ENCODE assay signal across 8 mouse cellular contexts in the genomic region with DNA sequence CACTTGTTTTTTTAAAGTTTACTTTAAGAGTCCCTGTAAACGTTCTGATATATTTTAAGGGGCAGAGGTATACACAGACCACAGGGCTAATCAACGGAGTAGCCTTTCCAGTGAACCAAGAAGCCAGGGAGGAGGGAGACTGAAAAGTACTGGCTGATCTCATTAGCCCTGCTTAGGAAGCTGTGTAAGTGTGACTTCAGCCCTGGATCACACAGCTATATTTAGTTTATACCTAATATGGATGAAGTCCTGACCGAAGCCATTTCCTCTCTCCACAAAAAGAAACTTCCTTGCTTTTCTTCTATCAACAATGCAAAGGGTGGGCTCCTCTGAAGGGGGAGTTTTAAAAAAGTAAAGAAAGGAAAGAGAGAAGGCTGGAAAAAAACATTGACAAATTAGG. TPM values are rescaled to one million over a fixed set of nuclear protein-coding genes. Genes with fewer than 3 reads are reported as not detected.
DNase-seq lines count a peak whose midpoint lies in the region; ATAC-seq and TF ChIP-seq lines count a peak whose summit lies in the region.

No protein-coding gene starts in this region.

- peak; percentile 73 for ATAC-seq in lung, embryonic 14.5 days (ENCODE audit: insufficient read depth)
- no peak for ATAC-seq in limb, embryonic 11.5 days (ENCODE audit: insufficient number of reproducible peaks, low FRiP score, low TSS enrichment, low read depth)

- H3K79me2 ChIP-seq in heart, adult 2 months (replicated peaks; ENCODE audit: control insufficient read depth, insufficient read depth, low read length), result peaks cover 10% of the 10 kb centered on the region

- peak; percentile 80 for DNase-seq in lung, embryonic 14.5 days
- DNase-seq in lung, adult 2 months, result no peak
- DNase-seq in heart, adult 2 months, result peak in 1 of 2 experiments; percentile 55
- DNase-seq in limb, embryonic 11.5 days (ENCODE audit: low spot score), result no peak
- DNase-seq in retina, postnatal 1 day, result peak; percentile 43
- no peak for DNase-seq in cerebellum, postnatal 25 days
- no peak for DNase-seq in adrenal gland, postnatal 25 days
- no peak for DNase-seq in layer of hippocampus, adult 8-10 months (ENCODE audit: low spot score in 2 of 2)

- H3K4me2 ChIP-seq in lung, embryonic 14.5 days, result peak overlapping the region; percentile 43
- no peak overlapping the region for H3K4me2 ChIP-seq in limb, embryonic 11.5 days (ENCODE audit: low read depth, severe bottlenecking)

- 0 out of 2 replicates have a peak, but pooled peaks cover 2% of the 10 kb centered on the region for H3K36me3 ChIP-seq in lung, embryonic 14.5 days (ENCODE audit: insufficient read depth)
- peaks cover 58% of the 10 kb centered on the region for H3K36me3 ChIP-seq in heart, adult 2 months (ENCODE audit: control insufficient read depth, insufficient read depth, low read length)
- no peaks in the 10 kb centered on the region for H3K36me3 ChIP-seq in limb, embryonic 11.5 days (ENCODE audit: control insufficient read depth, insufficient read depth, low read length)

- peak overlapping the region; percentile 95 for H3K27ac ChIP-seq in lung, embryonic 14.5 days (ENCODE audit: low read depth)
- H3K27ac ChIP-seq in heart, adult 2 months, result peak overlapping the region; percentile 96
- peak overlapping the region; percentile 51; the same call in 1 of the 2 replicates for H3K27ac ChIP-seq in limb, embryonic 11.5 days (replicated peaks; ENCODE audit: low read depth, low read length)

- H3K4me3 ChIP-seq in lung, embryonic 14.5 days (ENCODE audit: low read depth, low read length), result no peak overlapping the region
- H3K4me3 ChIP-seq in lung, adult 2 months (replicated peaks; ENCODE audit: extremely low read depth, low read depth, low read length), result no peak overlapping the region
- peak overlapping the region; percentile 31; the same call in 1 of the 2 replicates for H3K4me3 ChIP-seq in heart, adult 2 months
- no peak overlapping the region for H3K4me3 ChIP-seq in limb, embryonic 11.5 days (ENCODE audit: low read depth, low read length)

- 11% methylated on average over 3 of the region's 3 CpGs for WGBS in lung, embryonic 14.5 days
- 2% methylated on average over 3 of the region's 3 CpGs for WGBS in lung, adult 2 months
- under 1% methylated on average over 3 of the region's 3 CpGs for WGBS in heart, adult 2 months
- 73% methylated on average over 3 of the region's 3 CpGs for WGBS in limb, embryonic 11.5 days

- peaks cover 30% of the 10 kb centered on the region for H3K4me1 ChIP-seq in lung, embryonic 14.5 days (ENCODE audit: insufficient read depth)
- H3K4me1 ChIP-seq in lung, adult 2 months (ENCODE audit: control insufficient read depth, insufficient read depth, low read length), result peaks cover 53% of the 10 kb centered on the region
- H3K4me1 ChIP-seq in heart, adult 2 months (ENCODE audit: control insufficient read depth, insufficient read depth, low read length), result peaks cover 40% of the 10 kb centered on the region
- peaks cover 10% of the 10 kb centered on the region for H3K4me1 ChIP-seq in limb, embryonic 11.5 days (ENCODE audit: control insufficient read depth, insufficient read depth, low read length)

- no peak for TF ChIP-seq CTCF in lung, embryonic 14.5 days (IDR thresholded peaks at IDR 0.05; ENCODE audit: low read depth)
- no peak for TF ChIP-seq CTCF in lung, adult 2 months (IDR thresholded peaks at IDR 0.05; ENCODE audit: insufficient read depth, low read length)
- no peak for TF ChIP-seq CTCF in heart, adult 2 months (IDR thresholded peaks at IDR 0.05)

- TF ChIP-seq POLR2A in lung, adult 2 months (IDR thresholded peaks at IDR 0.05; ENCODE audit: borderline replicate concordance, extremely low read depth, low read depth, low read length), result no peak
- peak; percentile 69; the same call in 1 of the 2 replicates for TF ChIP-seq POLR2A in heart, adult 2 months (IDR thresholded peaks at IDR 0.05; ENCODE audit: insufficient read depth, low read depth, low read length)

- no peak for TF ChIP-seq EP300 in heart, adult 2 months (IDR thresholded peaks at IDR 0.05; ENCODE audit: insufficient read depth, low read depth, low read length)

- H3K9ac ChIP-seq in lung, embryonic 14.5 days, result peak overlapping the region; percentile 33
- peak overlapping the region; percentile 54 for H3K9ac ChIP-seq in heart, adult 2 months (ENCODE audit: low read depth, low read length)
- no peak overlapping the region for H3K9ac ChIP-seq in limb, embryonic 11.5 days (ENCODE audit: low read length)

- intact Hi-C loops in heart, adult 2 months (cut with DNase I), result loop anchor here (1.0 kb wide), 1 partner anchor 17 kb away; no protein-coding TSS in a partner anchor

- no peaks in the 10 kb centered on the region for H3K9me3 ChIP-seq in lung, embryonic 14.5 days (ENCODE audit: low read depth, low read length)
- H3K9me3 ChIP-seq in limb, embryonic 11.5 days (ENCODE audit: control insufficient read depth, low read length), result no peaks in the 10 kb centered on the region

- no peaks in the 10 kb centered on the region for H3K27me3 ChIP-seq in lung, embryonic 14.5 days (ENCODE audit: insufficient read depth, low read length)
- no peaks in the 10 kb centered on the region for H3K27me3 ChIP-seq in heart, adult 2 months (ENCODE audit: control insufficient read depth, insufficient read depth, low read length)
- H3K27me3 ChIP-seq in limb, embryonic 11.5 days (ENCODE audit: control insufficient read depth, insufficient read depth, low read length), result no peaks in the 10 kb centered on the region

RNA-seq across cellular contexts. Expression of a gene that starts 17.8 kb away (rescaled TPM):
- 128 and 133 TPM in 2 replicates for polyA plus RNA-seq in lung, embryonic 14.5 days (2014; fragmentation: Nextera tagmentation; extraction: Ambion mirVana)
- polyA plus RNA-seq in lung, adult 2 months (2012; rRNA removed), result 190 and 227 TPM in 2 replicates
- 100 to 1,000 TPM; 248 to 249 TPM for total RNA-seq in heart, adult 2 months (2021)
- 148 and 227 TPM in 2 replicates for polyA plus RNA-seq in heart, adult 2 months (2012; rRNA removed)
- 141 and 161 TPM in 2 replicates for polyA plus RNA-seq in limb, embryonic 11.5 days (2014; fragmentation: Nextera tagmentation; extraction: Ambion mirVana)
- total RNA-seq in adrenal gland, postnatal 25 days (2021), result 65.5 and 72.8 TPM in 2 replicates
- total RNA-seq in layer of hippocampus, adult 8-10 months (2022), result 10 to 100 TPM; 37.4 to 43.1 (median 38.4) TPM

Comparison
In these comparisons a context has a peak if more than half of its experiments do, and no peak if none do; other contexts are left out.
1. DNase-seq: peak in lung, embryonic 14.5 days (single experiment) and retina, postnatal 1 day (single experiment); none in lung, adult 2 months (single experiment), limb, embryonic 11.5 days (single experiment), cerebellum, postnatal 25 days (0 of 2), adrenal gland, postnatal 25 days (single experiment) and layer of hippocampus, adult 8-10 months (0 of 2).
2. Peak in every context shown above with its lines, with median percentiles within 50 percentile points of each other: H3K27ac ChIP-seq.